Mouse (Mus musculus): ENCODE measurements around the gene Nxf7.
"Not testable (repeated sequence)": the region's sequence is repeated elsewhere in the genome, so short reads cannot be mapped to it uniquely, and the experiment has no call there.

DNA sequence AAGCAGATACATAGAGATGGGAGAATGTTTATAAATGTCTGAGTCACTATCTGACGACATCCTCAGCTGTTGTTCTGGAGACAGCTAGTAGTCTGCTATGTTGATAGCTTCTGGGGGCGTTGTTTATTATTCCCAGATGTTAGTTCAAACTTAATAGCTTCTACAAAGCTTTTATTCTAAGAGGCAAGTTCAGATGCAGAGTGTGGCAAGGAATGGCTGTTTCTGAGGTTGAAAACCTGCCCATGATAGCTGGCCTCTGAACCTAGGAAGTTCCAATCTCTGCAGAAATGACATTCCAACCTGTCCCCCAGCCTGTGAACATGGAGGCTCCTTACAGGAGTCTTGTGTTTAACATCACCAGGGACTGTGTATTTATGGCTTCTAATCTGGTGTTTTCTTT is 36.9 kb downstream of the Nxf7 start:
- TF ChIP-seq CTCF (IDR thresholded peaks at IDR 0.05; ENCODE audit: low read depth, low read length); POLR2A (IDR thresholded peaks at IDR 0.05; ENCODE audit: extremely low read depth, insufficient read depth, low read length): not testable (repeated sequence)

Data from liver, adult 2 months (tissue).